Mouse (Mus musculus): Measurements from ENCODE around the gene Ttc4. TPM values are rescaled to one million over a fixed set of nuclear protein-coding genes. Genes with fewer than 3 reads are reported as not detected.

Gene Ttc4
- polyA plus RNA-seq, 1 experiment: 41.3 TPM

- no peak overlapping the region for H3K4me3 ChIP-seq (ENCODE audit: insufficient read depth, low read depth, low read length)
- no peak for DNase-seq
- WGBS: 64% methylated on average over 9 of the region's 9 CpGs
- no peaks in the 10 kb centered on the region for H3K36me3 ChIP-seq (ENCODE audit: control insufficient read depth, insufficient read depth, low read length)
- no peak for TF ChIP-seq POLR2A (IDR thresholded peaks at IDR 0.05; ENCODE audit: low read depth, low read length)
- TF ChIP-seq CTCF (conservative IDR thresholded peaks at IDR 0.05; ENCODE audit: insufficient read depth, insufficient read length, low read depth, low read length): no peak
- peaks cover 18% of the 10 kb centered on the region for H3K4me1 ChIP-seq (ENCODE audit: control insufficient read depth, insufficient read depth, low read length)
- H3K27ac ChIP-seq (ENCODE audit: insufficient read depth, low read depth, low read length): no peak overlapping the region
- H3K27me3 ChIP-seq (replicated peaks; ENCODE audit: control insufficient read depth, insufficient read depth, low read length): no peaks in the 10 kb centered on the region
Measured at GRCm38 (mm10) chr4:106634086-106634479, 44.7 kb downstream of the Ttc4 start.

- no peaks in the 10 kb centered on the region for H3K36me3 ChIP-seq (ENCODE audit: control insufficient read depth, insufficient read depth, low read length)
- 36% methylated on average over 8 of the region's 8 CpGs for WGBS
- TF ChIP-seq CTCF (conservative IDR thresholded peaks at IDR 0.05; ENCODE audit: insufficient read depth, insufficient read length, low read depth, low read length) (no peak), POLR2A (IDR thresholded peaks at IDR 0.05; ENCODE audit: low read depth, low read length) (no peak)
- H3K27ac ChIP-seq (ENCODE audit: insufficient read depth, low read depth, low read length): no peak overlapping the region
- H3K4me3 ChIP-seq (ENCODE audit: insufficient read depth, low read depth, low read length): no peak overlapping the region
- H3K4me1 ChIP-seq (ENCODE audit: control insufficient read depth, insufficient read depth, low read length): peaks cover 23% of the 10 kb centered on the region
- no peaks in the 10 kb centered on the region for H3K27me3 ChIP-seq (replicated peaks; ENCODE audit: control insufficient read depth, insufficient read depth, low read length)
- DNase-seq: peak; percentile 19
Measured at GRCm38 (mm10) chr4:106633281-106634085, 45.3 kb downstream of the Ttc4 start.

DNA sequence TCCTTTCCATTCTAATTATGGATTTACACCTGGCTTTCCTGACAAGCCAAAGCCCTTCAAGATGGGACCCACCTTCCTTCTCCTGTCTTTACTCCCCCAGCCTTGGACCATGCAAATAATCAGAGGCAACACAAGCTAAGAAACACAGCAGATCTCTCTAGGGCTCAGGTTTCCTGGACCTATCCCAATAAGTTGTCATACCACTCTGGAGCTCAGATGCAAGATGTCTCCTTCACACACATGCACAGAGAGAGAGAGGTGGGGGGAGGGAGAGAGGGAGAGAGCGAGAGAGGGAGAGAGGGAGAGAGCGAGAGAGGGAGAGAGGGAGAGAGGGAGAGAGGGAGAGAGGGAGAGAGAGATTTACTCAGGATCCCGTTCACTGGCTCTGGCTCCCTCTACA is 46.4 kb downstream of the Ttc4 start:
- Histone ChIP-seq H3K4me1 (ENCODE audit: control insufficient read depth, insufficient read depth, low read length) (peaks cover 30% of the 10 kb centered on the region), H3K27ac (ENCODE audit: insufficient read depth, low read depth, low read length) (no peak overlapping the region)

DNA sequence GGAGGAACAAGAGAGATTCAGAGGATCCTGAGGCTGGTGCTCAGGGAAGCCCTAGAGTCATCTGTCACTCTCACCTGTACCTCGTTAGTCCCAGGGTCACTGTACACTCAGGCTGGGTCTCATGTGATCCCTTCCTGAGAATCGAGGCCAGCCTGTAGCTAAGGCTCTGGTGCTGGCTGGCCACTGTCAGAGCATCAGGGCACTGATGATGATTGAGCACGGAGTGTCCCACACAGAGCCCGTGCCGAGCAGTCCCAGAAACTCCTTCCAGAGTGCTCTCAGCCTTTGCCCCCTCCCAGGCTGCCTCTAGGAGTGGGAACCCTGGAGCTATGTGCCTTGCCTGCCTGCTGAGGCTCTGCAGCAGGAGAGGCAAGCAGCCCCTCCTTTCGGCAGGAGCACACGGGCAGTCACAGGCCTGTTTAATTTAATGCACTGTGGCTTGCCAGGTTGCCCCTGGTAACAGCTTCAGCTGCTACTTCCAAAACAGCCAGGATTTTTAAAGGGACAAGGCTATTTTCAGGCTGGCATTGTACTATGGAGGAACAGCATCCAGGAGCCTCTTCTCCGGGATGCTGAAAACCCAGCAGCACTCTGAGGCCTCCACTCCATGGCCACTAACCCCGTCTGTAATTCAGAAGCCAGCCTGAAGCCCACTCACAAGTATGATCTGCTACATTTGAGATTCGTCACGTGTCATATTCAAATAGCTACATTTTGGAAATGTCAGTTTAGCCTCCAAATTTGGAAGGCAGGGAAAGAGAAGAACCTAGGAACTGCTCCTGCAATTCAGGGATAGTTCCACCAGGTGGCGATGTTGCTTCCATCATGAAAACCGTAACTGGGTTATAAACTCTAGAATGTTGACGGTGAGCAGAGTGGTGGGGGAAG is 48.2 kb downstream of the Ttc4 start:
- no peaks in the 10 kb centered on the region for H3K27me3 ChIP-seq (replicated peaks; ENCODE audit: control insufficient read depth, insufficient read depth, low read length)
- no peak overlapping the region for H3K27ac ChIP-seq (ENCODE audit: insufficient read depth, low read depth, low read length)
- H3K4me1 ChIP-seq (ENCODE audit: control insufficient read depth, insufficient read depth, low read length): peaks cover 30% of the 10 kb centered on the region
- TF ChIP-seq POLR2A (IDR thresholded peaks at IDR 0.05; ENCODE audit: low read depth, low read length) (no peak), CTCF (conservative IDR thresholded peaks at IDR 0.05; ENCODE audit: insufficient read depth, insufficient read length, low read depth, low read length) (peak; percentile 52)
- WGBS: 17% methylated on average over 14 of the region's 14 CpGs
- peak; percentile 68 for DNase-seq
- H3K36me3 ChIP-seq (ENCODE audit: control insufficient read depth, insufficient read depth, low read length): no peaks in the 10 kb centered on the region
- H3K4me3 ChIP-seq (ENCODE audit: insufficient read depth, low read depth, low read length): no peak overlapping the region

More for the DNA sequence above, 46.4 kb downstream of the Ttc4 start:
- WGBS: 33% methylated on average over 1 of the region's 3 CpGs
- Histone ChIP-seq H3K36me3 (ENCODE audit: control insufficient read depth, insufficient read depth, low read length) (no peaks in the 10 kb centered on the region), H3K27me3 (replicated peaks; ENCODE audit: control insufficient read depth, insufficient read depth, low read length) (no peaks in the 10 kb centered on the region), H3K4me3 (ENCODE audit: insufficient read depth, low read depth, low read length) (no peak overlapping the region)
- no peak for DNase-seq
- no peak for TF ChIP-seq CTCF (conservative IDR thresholded peaks at IDR 0.05; ENCODE audit: insufficient read depth, insufficient read length, low read depth, low read length)
- no peak for TF ChIP-seq POLR2A (IDR thresholded peaks at IDR 0.05; ENCODE audit: low read depth, low read length)

GRCm38 (mm10) chr4:106629374-106629773 is 49.4 kb downstream of the Ttc4 start:
- Histone ChIP-seq H3K27ac (ENCODE audit: insufficient read depth, low read depth, low read length) (peak overlapping the region; percentile 69), H3K4me1 (ENCODE audit: control insufficient read depth, insufficient read depth, low read length) (peaks cover 30% of the 10 kb centered on the region), H3K4me3 (ENCODE audit: insufficient read depth, low read depth, low read length) (no peak overlapping the region), H3K36me3 (ENCODE audit: control insufficient read depth, insufficient read depth, low read length) (no peaks in the 10 kb centered on the region), H3K27me3 (replicated peaks; ENCODE audit: control insufficient read depth, insufficient read depth, low read length) (no peaks in the 10 kb centered on the region)
- WGBS: 42% methylated on average over 5 of the region's 5 CpGs
- TF ChIP-seq POLR2A (IDR thresholded peaks at IDR 0.05; ENCODE audit: low read depth, low read length) (no peak), CTCF (conservative IDR thresholded peaks at IDR 0.05; ENCODE audit: insufficient read depth, insufficient read length, low read depth, low read length) (no peak)
- DNase-seq: no peak

GRCm38 (mm10) chr4:106628650-106629360 is 49.9 kb downstream of the Ttc4 start:
- Histone ChIP-seq H3K27me3 (replicated peaks; ENCODE audit: control insufficient read depth, insufficient read depth, low read length) (no peaks in the 10 kb centered on the region), H3K4me3 (ENCODE audit: insufficient read depth, low read depth, low read length) (no peak overlapping the region), H3K27ac (ENCODE audit: insufficient read depth, low read depth, low read length) (peak overlapping the region; percentile 69), H3K36me3 (ENCODE audit: control insufficient read depth, insufficient read depth, low read length) (no peaks in the 10 kb centered on the region), H3K4me1 (ENCODE audit: control insufficient read depth, insufficient read depth, low read length) (peaks cover 30% of the 10 kb centered on the region)
- TF ChIP-seq CTCF (conservative IDR thresholded peaks at IDR 0.05; ENCODE audit: insufficient read depth, insufficient read length, low read depth, low read length) (no peak), POLR2A (IDR thresholded peaks at IDR 0.05; ENCODE audit: low read depth, low read length) (no peak)
- 18% methylated on average over 9 of the region's 9 CpGs for WGBS
- DNase-seq: peak; percentile 86

All from kidney, adult 2 months (tissue).